Mouse (Mus musculus): ENCODE measurements around the gene Rnf26.
A peak's percentile ranks its signal among the peaks of the same experiment; 100 is the strongest.
"Not testable (repeated sequence)": the region's sequence is repeated elsewhere in the genome, so short reads cannot be mapped to it uniquely, and the experiment has no call there.

Rnf26 gene

GRCm38 (mm10) chr9:44125026-44125425 is 11.7 kb upstream of the Rnf26 start:
- no peak for DNase-seq

GRCm38 (mm10) chr9:44124317-44124716 is 11.0 kb upstream of the Rnf26 start:
- no peak for DNase-seq

GRCm38 (mm10) chr9:44119948-44120465 is 6.7 kb upstream of the Rnf26 start:
- no peak for DNase-seq

- DNase-seq: peak; percentile 39 to 68
Observed at GRCm38 (mm10) chr9:44119011-44119410, 5.7 kb upstream of the Rnf26 start.

GRCm38 (mm10) chr9:44116182-44116581 is 2.9 kb upstream of the Rnf26 start:
- DNase-seq: no peak

- no peak for DNase-seq
Observed at GRCm38 (mm10) chr9:44115599-44115998, 2.3 kb upstream of the Rnf26 start.

- no peak for DNase-seq
Observed at GRCm38 (mm10) chr9:44114453-44114852, 1.1 kb upstream of the Rnf26 start.

GRCm38 (mm10) chr9:44111909-44112308 is 1.4 kb downstream of the Rnf26 start:
- DNase-seq: not testable (repeated sequence)

GRCm38 (mm10) chr9:44109360-44110095 is 3.8 kb downstream of the Rnf26 start:
- DNase-seq: peak; percentile 82 to 89

- DNase-seq: no peak
Observed at GRCm38 (mm10) chr9:44108269-44109055, 4.9 kb downstream of the Rnf26 start.

- DNase-seq: peak; percentile 64 to 77
Observed at GRCm38 (mm10) chr9:44107557-44108179, 5.6 kb downstream of the Rnf26 start.

- peak in 1 of 2 experiments; percentile 73 for DNase-seq
Observed at GRCm38 (mm10) chr9:44107110-44107509, 6.2 kb downstream of the Rnf26 start, which contains the start of gene C1qtnf5. TSS of gene C1qtnf5 (plus strand) at chr9:44107245.

- peak; percentile 59 to 73 for DNase-seq
Observed at GRCm38 (mm10) chr9:44106596-44106995, 6.7 kb downstream of the Rnf26 start.

- no peak for DNase-seq
Observed at GRCm38 (mm10) chr9:44106182-44106581, 7.1 kb downstream of the Rnf26 start.

- DNase-seq: no peak
Observed at GRCm38 (mm10) chr9:44105781-44106180, 7.5 kb downstream of the Rnf26 start.

GRCm38 (mm10) chr9:44104881-44105280 is 8.4 kb downstream of the Rnf26 start:
- DNase-seq: no peak

GRCm38 (mm10) chr9:44101490-44101889 is 11.8 kb downstream of the Rnf26 start, which contains the start of gene Mfrp:
TSS of gene Mfrp (plus strand) at chr9:44101729.
- DNase-seq: no peak

- peak in 1 of 2 experiments; percentile 33 for DNase-seq
Observed at GRCm38 (mm10) chr9:44096536-44096935, 16.8 kb downstream of the Rnf26 start.

GRCm38 (mm10) chr9:44095781-44096180 is 17.5 kb downstream of the Rnf26 start:
- DNase-seq: no peak

GRCm38 (mm10) chr9:44094737-44095136 is 18.6 kb downstream of the Rnf26 start:
- no peak for DNase-seq

- DNase-seq: peak; percentile 88 to 92
Observed at GRCm38 (mm10) chr9:44093612-44094503, 19.5 kb downstream of the Rnf26 start.
